Mouse (Mus musculus) heart, adult 11 months (tissue): ENCODE results near the gene Vmn2r47.
"Not testable (repeated sequence)": the region's sequence is repeated elsewhere in the genome, so short reads cannot be mapped to it uniquely, and the experiment has no call there.

Experiments
- DNase-seq: peaks from one replicate; pipeline ENCODE4 v3.0.0; 2022

Gene Vmn2r47

GRCm38 (mm10) chr7:9841225-9841624 is at the start of gene Vmn2r47:
Vmn2r47 (minus strand) TSS chr7:9841325.
- not testable (repeated sequence) for DNase-seq

GRCm38 (mm10) chr7:9770471-9770870 is 70.7 kb downstream of the Vmn2r47 start, which contains the start of gene Vmn2r46:
Vmn2r46 (minus strand) TSS chr7:9770571.
- DNase-seq: not testable (repeated sequence)
